ENCODE assay signal across 11 mouse cellular contexts in genomic region chr19:29032662-29033061, GRCm38 (mm10).
"Had no signal": no experiment of that assay in that cellular context is flagged by ENCODE, and none has a peak within 500 bp of the region (broad histone marks: within the 10 kb centered on the region; RNA-seq: fewer than 3 reads in every experiment).

No protein-coding gene starts in this region.

- H3K9me3 ChIP-seq: liver, embryonic 13.5 days; midbrain, embryonic 12.5 days; midbrain, embryonic 15.5 days had no signal

- DNase-seq: kidney, adult 9 months; kidney, postnatal 14 days; kidney, postnatal 4 days; liver, embryonic 13.5 days; lung, adult 2 months; lung, postnatal 14 days; lung, postnatal 4 days; thymus, adult 18-20 months; thymus, postnatal 36 days had no signal

- H3K4me3 ChIP-seq: liver, embryonic 13.5 days; midbrain, embryonic 12.5 days; midbrain, embryonic 15.5 days had no signal

- H3K36me3 ChIP-seq: midbrain, embryonic 15.5 days had no signal

- H3K9ac ChIP-seq: liver, embryonic 13.5 days; midbrain, embryonic 12.5 days; midbrain, embryonic 15.5 days had no signal

- H3K4me2 ChIP-seq: liver, embryonic 13.5 days; midbrain, embryonic 12.5 days; midbrain, embryonic 15.5 days had no signal

- ATAC-seq: midbrain, embryonic 15.5 days had no signal

- H3K27ac ChIP-seq: liver, embryonic 13.5 days; midbrain, embryonic 12.5 days; midbrain, embryonic 15.5 days had no signal

- H3K4me1 ChIP-seq: midbrain, embryonic 12.5 days; midbrain, embryonic 15.5 days had no signal

- H3K27me3 ChIP-seq: liver, embryonic 13.5 days; midbrain, embryonic 12.5 days; midbrain, embryonic 15.5 days had no signal
